Mouse (Mus musculus) adrenal gland, adult (tissue): ENCODE results near the gene Abo.
"Not testable (repeated sequence)": the region's sequence is repeated elsewhere in the genome, so short reads cannot be mapped to it uniquely, and the experiment has no call there.

Experiments
- DNase-seq, 2 experiments: peaks; one replicate each; pipeline ENCODE4 v3.0.0; 2022 to 2023; ENCODE audit warnings: low spot score in 1 of 2; ENCODE audit not compliant: inconsistent age in 2 of 2

Abo gene

GRCm38 (mm10) chr2:26864879-26865278 lies at the start of gene Abo:
TSS of gene Abo (minus strand) at chr2:26864979.
- no peak for DNase-seq

- peak in 1 of 2 experiments; percentile 27 for DNase-seq
Observed at GRCm38 (mm10) chr2:26914148-26914941, 49.6 kb upstream of the Abo start.

DNA sequence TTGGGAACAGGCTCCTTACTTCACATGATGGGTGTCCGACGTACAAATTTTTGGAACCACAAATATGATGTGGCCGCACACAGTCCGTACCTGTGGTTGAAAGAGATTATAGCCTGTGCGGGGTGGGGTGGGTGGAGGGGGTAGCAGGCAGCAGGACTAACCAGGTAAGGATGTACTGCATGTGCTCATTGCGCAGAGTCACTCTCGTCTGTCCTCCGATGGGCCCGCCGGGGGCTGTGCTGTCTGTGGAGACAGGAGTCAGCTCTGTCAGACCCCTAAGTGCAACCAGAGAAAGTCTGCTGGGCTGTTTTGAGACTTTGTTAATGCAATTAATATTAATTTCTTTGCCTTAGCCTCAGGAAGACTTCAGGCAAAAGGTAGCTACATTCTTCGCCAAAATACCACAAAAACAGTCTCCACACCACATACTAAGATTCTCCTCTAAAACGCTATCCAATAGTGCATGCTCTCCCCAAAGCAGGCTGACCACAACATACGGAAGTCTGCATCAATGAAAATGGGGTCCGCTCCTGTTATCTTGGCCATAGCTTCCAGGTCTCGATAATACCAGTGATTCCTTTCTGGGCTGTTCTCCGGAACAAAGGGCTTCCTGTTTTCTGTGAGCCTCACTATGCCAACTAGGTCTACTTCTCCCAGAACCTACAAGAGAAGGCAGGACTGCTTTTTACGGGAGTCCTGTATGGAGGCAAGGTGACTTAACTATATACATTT lies 48.8 kb upstream of the Abo start:
- peak in 1 of 2 experiments; percentile 34 for DNase-seq

- DNase-seq = peak in 1 of 2 experiments; percentile 55
Observed at GRCm38 (mm10) chr2:26912253-26912770, 47.5 kb upstream of the Abo start.

GRCm38 (mm10) chr2:26910994-26911765 lies 46.4 kb upstream of the Abo start:
- peak in 1 of 2 experiments; percentile 76 for DNase-seq

GRCm38 (mm10) chr2:26910124-26910993 lies 45.6 kb upstream of the Abo start, which contains the start of the genes Med22 and Rpl7a:
TSS of gene Med22 (minus strand) at chr2:26910677.
TSS of gene Rpl7a (plus strand) at chr2:26910764.
- DNase-seq = peak; percentile 99 to 100

- peak in 1 of 2 experiments; percentile 38 for DNase-seq
Observed at GRCm38 (mm10) chr2:26909387-26909784, 44.6 kb upstream of the Abo start.

DNA sequence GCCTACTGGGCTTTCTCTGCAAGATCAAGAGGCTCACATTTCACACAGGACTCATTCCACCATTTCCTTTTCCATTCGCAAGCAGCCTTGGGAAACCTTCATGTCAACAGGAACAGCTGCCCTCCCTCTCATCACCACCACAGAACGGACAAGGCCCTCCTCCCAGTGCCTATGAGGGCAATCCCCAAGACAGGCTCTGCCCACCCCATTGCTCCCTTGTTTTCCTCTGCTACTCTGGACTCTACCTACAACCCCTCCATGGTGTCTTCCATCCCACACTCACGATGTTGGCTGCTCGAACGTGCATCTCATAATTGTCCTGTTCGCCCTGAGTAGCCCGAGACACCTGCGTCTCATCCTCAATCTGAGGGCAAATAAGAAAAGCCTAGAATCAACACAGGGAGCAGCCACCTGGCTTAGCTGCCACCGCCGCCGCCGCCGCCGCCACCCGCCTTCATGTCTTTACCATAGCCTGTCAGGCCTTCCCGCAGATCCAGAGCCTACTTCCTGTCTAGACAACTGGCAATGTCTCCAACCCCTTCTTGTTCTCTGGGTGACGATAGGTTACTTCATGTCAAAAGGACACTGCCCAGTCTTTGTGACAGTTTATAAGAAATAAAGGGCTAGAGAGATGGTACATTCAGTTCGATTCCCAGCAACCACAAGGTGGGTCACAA lies 44.1 kb upstream of the Abo start:
- peak; percentile 15 to 50 for DNase-seq

DNA sequence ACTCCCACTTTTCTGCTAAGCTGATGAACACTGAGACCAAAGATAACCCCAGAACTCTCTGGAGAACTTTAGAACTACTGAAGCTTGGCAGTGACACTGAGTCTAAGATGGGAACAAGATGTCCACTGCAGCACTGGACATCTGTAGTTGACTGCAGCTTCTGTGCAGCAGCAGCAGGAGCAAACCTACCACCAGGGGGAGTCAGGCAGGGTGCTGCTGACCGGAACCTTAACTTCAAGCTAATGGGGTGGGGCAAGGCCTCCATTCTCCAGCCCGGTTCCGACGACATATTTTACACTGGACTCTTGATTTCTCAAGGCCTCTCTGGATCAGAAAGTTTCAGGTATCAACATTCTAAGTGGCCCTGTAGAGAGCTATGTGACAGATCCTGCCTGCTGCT lies 42.3 kb upstream of the Abo start:
- DNase-seq = peak; percentile 69 to 83

- no peak for DNase-seq
Observed at GRCm38 (mm10) chr2:26906431-26906830, 41.7 kb upstream of the Abo start.

DNA sequence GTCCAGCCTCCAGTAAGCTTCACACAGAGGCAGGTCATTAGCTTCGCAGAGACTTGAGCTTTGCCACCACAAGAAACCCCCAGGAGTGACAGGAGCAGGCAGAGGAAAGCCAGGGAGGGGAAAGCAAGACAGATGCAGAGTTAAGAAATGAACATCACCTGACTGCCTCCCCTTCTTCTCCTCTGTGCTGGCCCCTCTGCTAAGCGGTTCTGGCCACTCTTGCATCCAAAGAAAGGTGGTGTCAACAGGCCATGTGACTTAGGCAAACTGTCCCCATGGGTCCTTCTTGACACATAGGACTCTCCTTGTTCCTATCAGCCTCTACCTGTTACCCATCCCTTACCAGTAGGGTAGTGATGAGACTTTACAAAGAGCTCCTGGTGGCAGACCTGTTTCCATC lies 41.2 kb upstream of the Abo start:
- DNase-seq = peak in 1 of 2 experiments; percentile 6

DNA sequence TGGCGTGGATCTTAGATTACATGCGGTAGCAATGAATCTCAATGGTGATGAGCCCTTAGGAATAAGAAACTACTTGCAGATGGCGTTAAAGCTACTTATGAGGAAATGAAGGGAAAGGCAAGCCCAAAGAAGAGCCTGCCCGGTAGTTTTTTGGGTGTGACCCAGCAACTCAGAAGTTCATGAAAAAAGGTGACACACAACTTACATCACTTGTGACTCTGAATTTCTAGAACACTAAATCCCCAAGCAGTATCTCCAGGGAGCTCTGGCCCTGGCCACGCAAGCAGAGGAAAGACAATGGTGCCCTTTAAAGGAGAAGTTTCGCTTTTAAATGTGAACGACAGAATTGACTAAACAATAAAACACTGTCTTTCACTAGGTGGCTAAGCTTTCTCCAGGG lies 38.5 kb upstream of the Abo start:
- no peak for DNase-seq

GRCm38 (mm10) chr2:26902467-26903220 lies 37.9 kb upstream of the Abo start, which contains the start of gene Surf6:
TSS of gene Surf6 (minus strand) at chr2:26902879.
- DNase-seq = peak; percentile 97 to 99

GRCm38 (mm10) chr2:26901834-26902400 lies 37.1 kb upstream of the Abo start:
- peak in 1 of 2 experiments; percentile 31 for DNase-seq

GRCm38 (mm10) chr2:26900731-26901130 lies 36.0 kb upstream of the Abo start:
- no peak for DNase-seq

DNA sequence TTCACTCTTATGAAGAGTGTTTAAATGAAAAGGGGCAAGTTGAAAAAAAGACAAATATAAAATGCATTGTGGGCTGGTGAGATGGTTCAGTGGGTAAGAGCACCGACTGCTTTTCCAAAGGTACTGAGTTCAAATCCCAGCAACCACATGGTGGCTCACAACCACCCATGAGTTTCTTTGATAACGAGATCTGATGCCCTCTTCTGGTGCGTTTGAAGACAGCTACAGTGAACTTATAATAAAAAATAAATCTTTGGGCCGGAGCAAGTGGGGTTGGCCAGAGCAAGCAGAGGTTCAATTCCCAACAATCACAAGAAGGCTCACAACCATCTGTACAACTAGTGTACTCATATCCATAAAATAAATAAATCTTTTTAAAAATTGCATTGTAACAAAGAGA lies 31.1 kb upstream of the Abo start:
- DNase-seq = no peak

DNA sequence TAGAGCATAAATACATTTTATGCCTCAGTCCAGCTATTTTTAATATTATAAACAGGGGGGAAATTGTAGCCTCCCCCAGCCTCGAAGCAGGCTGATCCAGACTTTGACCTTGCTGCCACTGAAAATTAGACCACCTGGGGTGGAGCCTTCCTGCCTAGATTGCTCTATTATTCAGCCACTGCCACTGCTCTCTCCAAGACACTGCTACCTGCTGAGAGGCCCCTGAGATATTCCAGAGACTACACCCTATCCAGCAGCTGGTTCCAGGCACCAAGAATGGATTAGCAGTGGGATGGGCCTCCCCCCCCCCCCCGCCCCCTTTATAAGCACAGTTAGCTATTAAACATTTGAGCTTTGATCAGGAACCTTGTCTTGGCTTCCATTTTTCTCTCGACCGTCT lies 21.4 kb upstream of the Abo start:
- DNase-seq = not testable (repeated sequence)

GRCm38 (mm10) chr2:26885541-26885940 lies 20.8 kb upstream of the Abo start:
- not testable (repeated sequence) for DNase-seq
